Mouse (Mus musculus): Measurements from ENCODE around the gene Lce1b. TPM values are rescaled to one million over a fixed set of nuclear protein-coding genes. Genes with fewer than 3 reads are reported as not detected.
A peak's percentile ranks its signal among the peaks of the same experiment; 100 is the strongest.

Gene Lce1b
- polyA plus RNA-seq, 1 experiment from 2014 or later: not detected

- no peak for ATAC-seq (ENCODE audit: low read depth)
- H3K36me3 ChIP-seq (ENCODE audit: control insufficient read depth, insufficient read depth, low read length): no peaks in the 10 kb centered on the region
- no peak overlapping the region for H3K4me3 ChIP-seq (ENCODE audit: low read depth, low read length)
- H3K4me2 ChIP-seq (ENCODE audit: low read depth, low read length): no peak overlapping the region
- H3K27ac ChIP-seq (ENCODE audit: low read depth, low read length): no peak overlapping the region
- H3K9ac ChIP-seq (replicated peaks; ENCODE audit: low read depth, low read length): no peak overlapping the region
- no peaks in the 10 kb centered on the region for H3K4me1 ChIP-seq (ENCODE audit: control insufficient read depth, insufficient read depth, low read length)
- H3K27me3 ChIP-seq (ENCODE audit: control insufficient read depth, insufficient read depth, low read length): no peaks in the 10 kb centered on the region
- no peaks in the 10 kb centered on the region for H3K9me3 ChIP-seq (ENCODE audit: control insufficient read depth, low read length)
- WGBS: 82% methylated on average over 3 of the region's 3 CpGs
These were observed 18.1 kb downstream of the Lce1b start for GRCm38 (mm10) chr3:92638653-92638991.

- Histone ChIP-seq H3K4me1 (ENCODE audit: control insufficient read depth, insufficient read depth, low read length) (no peaks in the 10 kb centered on the region), H3K27ac (ENCODE audit: low read depth, low read length) (no peak overlapping the region), H3K36me3 (ENCODE audit: control insufficient read depth, insufficient read depth, low read length) (no peaks in the 10 kb centered on the region), H3K9ac (replicated peaks; ENCODE audit: low read depth, low read length) (no peak overlapping the region), H3K4me3 (ENCODE audit: low read depth, low read length) (no peak overlapping the region), H3K4me2 (ENCODE audit: low read depth, low read length) (no peak overlapping the region), H3K9me3 (ENCODE audit: control insufficient read depth, low read length) (no peaks in the 10 kb centered on the region), H3K27me3 (ENCODE audit: control insufficient read depth, insufficient read depth, low read length) (no peaks in the 10 kb centered on the region)
- WGBS: 24% methylated on average over 1 of the region's 1 CpGs
- peak; percentile 71; the same call in 1 of the 2 replicates for ATAC-seq (ENCODE audit: low read depth)
These were observed 18.7 kb downstream of the Lce1b start for GRCm38 (mm10) chr3:92637745-92638652.

DNA sequence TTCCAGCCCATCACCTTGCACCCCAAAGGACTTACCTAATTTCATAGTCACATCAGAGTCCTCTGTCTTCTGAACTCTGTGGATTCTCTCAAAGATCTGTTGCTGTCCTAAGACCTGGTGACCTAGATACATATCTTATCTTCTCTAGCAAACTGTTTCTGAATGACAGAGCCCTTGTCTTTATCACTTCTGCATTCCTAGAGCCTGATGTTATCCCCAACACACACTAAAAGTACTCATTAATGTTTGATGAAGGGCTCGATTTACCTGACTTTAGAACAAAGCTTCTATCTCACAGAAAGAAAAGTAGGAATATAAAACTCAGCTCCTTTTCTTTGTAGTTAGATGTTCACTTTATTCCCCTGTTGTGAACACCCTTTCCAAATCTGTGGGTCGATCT lies 35.2 kb downstream of the Lce1b start, which contains the start of gene Lce6a:
TSS of gene Lce6a (minus strand) at position 101 of the 400 bp plus-strand sequence.
- no peaks in the 10 kb centered on the region for H3K27me3 ChIP-seq (ENCODE audit: control insufficient read depth, insufficient read depth, low read length)
- H3K4me1 ChIP-seq (ENCODE audit: control insufficient read depth, insufficient read depth, low read length): no peaks in the 10 kb centered on the region
- no peak within 1 kb of the TSS for H3K4me3 ChIP-seq (ENCODE audit: low read depth, low read length)
- no peaks in the 10 kb centered on the region for H3K9me3 ChIP-seq (ENCODE audit: control insufficient read depth, low read length)
- no peaks in the 10 kb centered on the region for H3K36me3 ChIP-seq (ENCODE audit: control insufficient read depth, insufficient read depth, low read length)
- no peak for ATAC-seq (ENCODE audit: low read depth)
- no peak within 1 kb of the TSS for H3K4me2 ChIP-seq (ENCODE audit: low read depth, low read length)
- H3K27ac ChIP-seq (ENCODE audit: low read depth, low read length): no peak within 1 kb of the TSS
- WGBS: 83% methylated on average over 2 of the region's 2 CpGs
- H3K9ac ChIP-seq (replicated peaks; ENCODE audit: low read depth, low read length): no peak within 1 kb of the TSS

DNA sequence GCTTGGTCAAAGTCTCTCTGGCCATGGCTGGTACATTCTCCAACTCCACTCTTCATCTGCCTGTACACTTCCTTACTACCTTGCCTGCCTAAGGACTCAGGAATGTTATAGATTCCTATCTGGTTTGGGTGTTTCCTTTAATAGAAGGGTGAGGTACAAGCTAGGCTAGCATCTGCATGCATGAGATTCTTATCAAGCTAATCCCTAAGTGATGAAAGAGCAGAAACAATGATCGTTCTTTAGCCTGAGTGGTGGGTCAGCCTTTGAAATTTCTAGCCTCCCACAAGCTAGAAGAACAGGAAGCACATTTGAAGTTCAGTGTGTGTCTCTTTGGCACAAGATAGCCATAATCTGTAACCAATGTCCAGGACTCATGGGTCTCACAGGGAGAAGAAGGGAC lies 46.9 kb downstream of the Lce1b start:
- H3K4me2 ChIP-seq (ENCODE audit: low read depth, low read length): no peak overlapping the region
- no peak overlapping the region for H3K27ac ChIP-seq (ENCODE audit: low read depth, low read length)
- WGBS: 93% methylated on average over 1 of the region's 1 CpGs
- H3K27me3 ChIP-seq (ENCODE audit: control insufficient read depth, insufficient read depth, low read length): no peaks in the 10 kb centered on the region
- H3K4me3 ChIP-seq (ENCODE audit: low read depth, low read length): no peak overlapping the region
- no peaks in the 10 kb centered on the region for H3K36me3 ChIP-seq (ENCODE audit: control insufficient read depth, insufficient read depth, low read length)
- no peaks in the 10 kb centered on the region for H3K4me1 ChIP-seq (ENCODE audit: control insufficient read depth, insufficient read depth, low read length)
- H3K9me3 ChIP-seq (ENCODE audit: control insufficient read depth, low read length): no peaks in the 10 kb centered on the region
- ATAC-seq (ENCODE audit: low read depth): no peak
- no peak overlapping the region for H3K9ac ChIP-seq (replicated peaks; ENCODE audit: low read depth, low read length)

DNA sequence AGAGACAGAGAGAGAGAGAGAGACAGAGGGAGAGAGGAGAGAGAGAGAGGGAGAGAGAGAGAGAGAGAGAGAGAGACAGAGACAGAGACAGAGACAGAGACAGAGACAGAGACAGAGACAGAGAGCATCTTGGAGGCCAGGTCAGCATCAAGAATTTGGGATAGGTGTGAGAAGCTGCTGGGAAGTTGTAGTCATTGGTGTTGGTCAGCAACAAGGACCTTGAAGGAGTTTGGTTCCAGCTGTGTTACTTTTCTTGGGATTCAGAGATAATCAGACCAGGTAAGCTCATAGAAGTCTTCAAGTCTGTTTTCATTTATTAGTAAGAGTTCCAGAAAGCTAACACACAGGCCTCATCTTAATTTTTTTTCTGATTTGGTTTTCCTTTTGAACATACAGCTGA lies 49.3 kb downstream of the Lce1b start, which contains the start of gene 2210017I01Rik:
TSS of gene 2210017I01Rik (minus strand) at position 101 of the 400 bp plus-strand sequence.
- ATAC-seq (ENCODE audit: low read depth): no peak
- no peak within 1 kb of the TSS for H3K27ac ChIP-seq (ENCODE audit: low read depth, low read length)

More for the DNA sequence above, 49.3 kb downstream of the Lce1b start, which contains the start of gene 2210017I01Rik:
- H3K4me1 ChIP-seq (ENCODE audit: control insufficient read depth, insufficient read depth, low read length): no peaks in the 10 kb centered on the region
- H3K36me3 ChIP-seq (ENCODE audit: control insufficient read depth, insufficient read depth, low read length): no peaks in the 10 kb centered on the region
- no peak within 1 kb of the TSS for H3K9ac ChIP-seq (replicated peaks; ENCODE audit: low read depth, low read length)
- no peaks in the 10 kb centered on the region for H3K27me3 ChIP-seq (ENCODE audit: control insufficient read depth, insufficient read depth, low read length)
- no peaks in the 10 kb centered on the region for H3K9me3 ChIP-seq (ENCODE audit: control insufficient read depth, low read length)
- H3K4me2 ChIP-seq (ENCODE audit: low read depth, low read length): no peak within 1 kb of the TSS
- no peak within 1 kb of the TSS for H3K4me3 ChIP-seq (ENCODE audit: low read depth, low read length)

Other genes starting within 250 kb of the Lce1b start
- gene Sprr2i, start 248.9 kb downstream of the Lce1b start, polyA plus RNA-seq (2014; fragmentation: Nextera tagmentation; extraction: Ambion mirVana): not detected in 2 replicates
- not detected in 2 replicates for gene Sprr2j-ps, start 238.8 kb downstream of the Lce1b start, polyA plus RNA-seq (2014; fragmentation: Nextera tagmentation; extraction: Ambion mirVana)
- gene Gm9774, start 227.5 kb downstream of the Lce1b start, polyA plus RNA-seq (2014; fragmentation: Nextera tagmentation; extraction: Ambion mirVana): 5.1 and 7.9 TPM in 2 replicates
- gene Sprr2k, start 224.3 kb downstream of the Lce1b start, polyA plus RNA-seq (2014; fragmentation: Nextera tagmentation; extraction: Ambion mirVana): not detected in 2 replicates
- gene Sprr1b, start 218.1 kb downstream of the Lce1b start, polyA plus RNA-seq (2014; fragmentation: Nextera tagmentation; extraction: Ambion mirVana): not detected in 2 replicates
- not detected in 2 replicates for gene Sprr3, start 198.2 kb downstream of the Lce1b start, polyA plus RNA-seq (2014; fragmentation: Nextera tagmentation; extraction: Ambion mirVana)
- not detected in 2 replicates for gene Sprr1a, start 171.0 kb downstream of the Lce1b start, polyA plus RNA-seq (2014; fragmentation: Nextera tagmentation; extraction: Ambion mirVana)
- not detected in 2 replicates for gene Sprr4, start 156.4 kb downstream of the Lce1b start, polyA plus RNA-seq (2014; fragmentation: Nextera tagmentation; extraction: Ambion mirVana)
- not detected in 2 replicates for gene 2310046K23Rik, start 122.4 kb downstream of the Lce1b start, polyA plus RNA-seq (2014; fragmentation: Nextera tagmentation; extraction: Ambion mirVana)
- gene Ivl, start 83.2 kb downstream of the Lce1b start, polyA plus RNA-seq (2014; fragmentation: Nextera tagmentation; extraction: Ambion mirVana): not detected in 2 replicates
- not detected in 2 replicates for gene Smcp, start 67.9 kb downstream of the Lce1b start, polyA plus RNA-seq (2014; fragmentation: Nextera tagmentation; extraction: Ambion mirVana)
- gene 2210017I01Rik, start 49.4 kb downstream of the Lce1b start, polyA plus RNA-seq (2014; fragmentation: Nextera tagmentation; extraction: Ambion mirVana): not detected in 2 replicates
- not detected in 2 replicates for gene Lce6a, start 35.3 kb downstream of the Lce1b start, polyA plus RNA-seq (2014; fragmentation: Nextera tagmentation; extraction: Ambion mirVana)
- not detected in 2 replicates for gene Lce1a1, start 8.6 kb downstream of the Lce1b start, polyA plus RNA-seq (2014; fragmentation: Nextera tagmentation; extraction: Ambion mirVana)
- not detected in 2 replicates for gene Lce1a2, start 13.4 kb upstream of the Lce1b start, polyA plus RNA-seq (2014; fragmentation: Nextera tagmentation; extraction: Ambion mirVana)
- gene Lce1c, start 22.3 kb upstream of the Lce1b start, polyA plus RNA-seq (2014; fragmentation: Nextera tagmentation; extraction: Ambion mirVana): not detected in 2 replicates
- gene Lce1d, start 30.3 kb upstream of the Lce1b start, polyA plus RNA-seq (2014; fragmentation: Nextera tagmentation; extraction: Ambion mirVana): not detected in 2 replicates
- gene Lce1e, start 52.1 kb upstream of the Lce1b start, polyA plus RNA-seq (2014; fragmentation: Nextera tagmentation; extraction: Ambion mirVana): not detected in 2 replicates
- gene Lce1f, start 63.4 kb upstream of the Lce1b start, polyA plus RNA-seq (2014; fragmentation: Nextera tagmentation; extraction: Ambion mirVana): not detected in 2 replicates
- not detected in 2 replicates for gene Gm38119, start 82.2 kb upstream of the Lce1b start, polyA plus RNA-seq (2014; fragmentation: Nextera tagmentation; extraction: Ambion mirVana)
- not detected in 2 replicates for gene Lce1g, start 95.4 kb upstream of the Lce1b start, polyA plus RNA-seq (2014; fragmentation: Nextera tagmentation; extraction: Ambion mirVana)
- gene Lce1h, start 108.1 kb upstream of the Lce1b start, polyA plus RNA-seq (2014; fragmentation: Nextera tagmentation; extraction: Ambion mirVana): not detected in 2 replicates
- not detected in 2 replicates for gene Lce1i, start 122.0 kb upstream of the Lce1b start, polyA plus RNA-seq (2014; fragmentation: Nextera tagmentation; extraction: Ambion mirVana)
- gene Lce1j, start 133.6 kb upstream of the Lce1b start, polyA plus RNA-seq (2014; fragmentation: Nextera tagmentation; extraction: Ambion mirVana): not detected in 2 replicates
- gene Lce1k, start 151.0 kb upstream of the Lce1b start, polyA plus RNA-seq (2014; fragmentation: Nextera tagmentation; extraction: Ambion mirVana): not detected in 2 replicates
- gene Kprp, start 170.3 kb upstream of the Lce1b start, polyA plus RNA-seq (2014; fragmentation: Nextera tagmentation; extraction: Ambion mirVana): not detected in 2 replicates
- gene Lce1l, start 194.4 kb upstream of the Lce1b start, polyA plus RNA-seq (2014; fragmentation: Nextera tagmentation; extraction: Ambion mirVana): not detected in 2 replicates
- not detected in 2 replicates for gene 2310050C09Rik, start 213.3 kb upstream of the Lce1b start, polyA plus RNA-seq (2014; fragmentation: Nextera tagmentation; extraction: Ambion mirVana)